In genomic region chr17:50418863-50419383, GRCm38 (mm10) we compare ENCODE assay signal across 10 mouse cellular contexts.
A peak's percentile ranks its signal among the peaks of the same experiment; 100 is the strongest.
DNase-seq lines count a peak whose midpoint lies in the region; ATAC-seq and TF ChIP-seq lines count a peak whose summit lies in the region.
"Had no signal": no experiment of that assay in that cellular context is flagged by ENCODE, and none has a peak within 500 bp of the region (broad histone marks: within the 10 kb centered on the region; RNA-seq: fewer than 3 reads in every experiment).

No protein-coding gene starts in this region.

- ATAC-seq in heart, embryonic 11.5 days (replicated peaks; ENCODE audit: insufficient number of reproducible peaks, low FRiP score, low TSS enrichment), result no peak
- ATAC-seq in megakaryocyte, adult 5-6 weeks (ENCODE audit: poor library complexity, severe bottlenecking), result no peak
- ATAC-seq: Patski had no signal

- H3K9me3 ChIP-seq in heart, embryonic 11.5 days (replicated peaks; ENCODE audit: control insufficient read depth, low read length), result 0 out of 2 replicates have a peak, but pooled peaks cover 2% of the 10 kb centered on the region

- no peak for TF ChIP-seq POLR2A in bone marrow, adult 2 months (IDR thresholded peaks at IDR 0.05; ENCODE audit: borderline replicate concordance, control insufficient read depth, low read depth, low read length)

- no peaks in the 10 kb centered on the region for H3K36me3 ChIP-seq in heart, embryonic 11.5 days (ENCODE audit: control insufficient read depth, insufficient read depth, low read length)
- H3K36me3 ChIP-seq: heart, embryonic 13.5 days had no signal

- H3K27ac ChIP-seq in heart, embryonic 11.5 days (ENCODE audit: low read depth, low read length), result no peak overlapping the region
- no peak overlapping the region for H3K27ac ChIP-seq in bone marrow, adult 2 months (ENCODE audit: control insufficient read depth, insufficient read depth, low read depth, low read length, poor library complexity)
- H3K27ac ChIP-seq: heart, embryonic 13.5 days had no signal

- no peaks in the 10 kb centered on the region for H3K4me1 ChIP-seq in heart, embryonic 11.5 days (ENCODE audit: control insufficient read depth, insufficient read depth, low read length)
- peaks cover 3% of the 10 kb centered on the region for H3K4me1 ChIP-seq in bone marrow, adult 2 months (ENCODE audit: control insufficient read depth, insufficient read depth, low read length)
- H3K4me1 ChIP-seq: heart, embryonic 13.5 days had no signal

- no peaks in the 10 kb centered on the region for H3K27me3 ChIP-seq in heart, embryonic 11.5 days (ENCODE audit: control insufficient read depth, insufficient read depth, low read length)
- H3K27me3 ChIP-seq: heart, embryonic 13.5 days; Patski had no signal

- 74% methylated on average over 3 of the region's 3 CpGs for WGBS in heart, embryonic 11.5 days (ENCODE audit: insufficient replicate concordance)
- WGBS in bone marrow, adult 2 months, result 67% methylated on average over 3 of the region's 3 CpGs

- no peak overlapping the region for H3K9ac ChIP-seq in heart, embryonic 11.5 days (ENCODE audit: low read depth, low read length)
- H3K9ac ChIP-seq: heart, embryonic 13.5 days had no signal

- H3K4me2 ChIP-seq in heart, embryonic 11.5 days, result no peak overlapping the region
- H3K4me2 ChIP-seq: heart, embryonic 13.5 days had no signal

- intact Hi-C loops in heart, postnatal 25 days (cut with DNase I), result loop anchor here (5.0 kb wide), 1 partner anchor 208 kb away; no protein-coding TSS in a partner anchor

- H3K4me3 ChIP-seq in heart, embryonic 11.5 days (ENCODE audit: low read depth, low read length), result no peak overlapping the region
- no peak overlapping the region for H3K4me3 ChIP-seq in bone marrow, adult 2 months (replicated peaks; ENCODE audit: control insufficient read depth, low read depth, low read length)
- H3K4me3 ChIP-seq: heart, embryonic 13.5 days had no signal

- TF ChIP-seq CTCF in bone marrow, adult 2 months (IDR thresholded peaks at IDR 0.05; ENCODE audit: control insufficient read depth, insufficient read depth, low read length), result peak; percentile 40; the same call in 1 of the 2 replicates

- DNase-seq in heart, adult 11 months, result peak; percentile 93
- peak; percentile 60 for DNase-seq in B cell, adult 2 months
- DNase-seq in heart, postnatal 25 days (ENCODE audit: low spot score), result peak; percentile 18
- peak; percentile 50 for DNase-seq in lung, postnatal 14 days
- DNase-seq in right cerebral cortex, postnatal 4 days, result no peak
